Mouse (Mus musculus) stomach, postnatal 0 days (tissue): ENCODE measurements around the gene Dcun1d3.

Experiments used
- CTCF ChIP-seq: IDR thresholded peaks from 2 replicates; pipeline ENCODE4 v1.5.1; 2016; ENCODE audit warnings: antibody characterized with exemption, low read depth, mild to moderate bottlenecking, moderate library complexity
- EP300 ChIP-seq: optimal IDR thresholded peaks from 2 replicates; pipeline ENCODE3; 2016; ENCODE audit warnings: antibody characterized with exemption

- TF ChIP-seq CTCF (no peak), EP300 (no peak)
These were observed 1.5 kb upstream of the Dcun1d3 start for GRCm38 (mm10) chr7:119897521-119898109.
